Mouse (Mus musculus) liver, postnatal 0 days (tissue): ENCODE results near the gene Disp1. TPM values are rescaled to one million over a fixed set of nuclear protein-coding genes. Genes with fewer than 3 reads are reported as not detected.
A peak's percentile ranks its signal among the peaks of the same experiment; 100 is the strongest.

ENCODE experiments used
- ATAC-seq: fragments of 200-750 bp; cut with Nextera tagmentation; 2 replicates; pipeline ENCODE4 v1.8.0; 2017; ENCODE audit warnings: mild to moderate bottlenecking, moderate library complexity
- DNase-seq: peaks from one replicate; pipeline ENCODE4 v3.0.0-alpha.2; 2016
- H3K27ac ChIP-seq: fragments of 300-500 bp; sonication (generic); 2 replicates; pipeline ENCODE4 v1.5.1; 2014; ENCODE audit warnings: antibody characterized with exemption, moderate library complexity, mild to moderate bottlenecking, low read depth
- H3K27me3 ChIP-seq: fragments of 300-500 bp; sonication (generic); 2 replicates; pipeline ENCODE4 v1.6.1; 2014; ENCODE audit warnings: low read length, control low read depth, mixed read lengths; ENCODE audit not compliant: insufficient read depth
- H3K36me3 ChIP-seq: fragments of 300-500 bp; sonication (generic); replicated peaks from 2 replicates; pipeline ENCODE4 v1.6.1; 2014; ENCODE audit warnings: mild to moderate bottlenecking, control low read depth, low read length, moderate library complexity, mixed read lengths; ENCODE audit not compliant: insufficient read depth
- H3K4me1 ChIP-seq: fragments of 300-500 bp; sonication (generic); 2 replicates; pipeline ENCODE4 v1.6.1; 2014; ENCODE audit warnings: antibody characterized with exemption, mild to moderate bottlenecking, control low read depth; ENCODE audit not compliant: insufficient read depth
- H3K4me2 ChIP-seq: fragments of 300-500 bp; sonication (generic); 2 replicates; pipeline ENCODE4 v1.6.1; 2014; ENCODE audit warnings: low read depth, mild to moderate bottlenecking, low read length, moderate library complexity, mixed read lengths
- H3K4me3 ChIP-seq: fragments of 300-500 bp; sonication (generic); 2 replicates; pipeline ENCODE4 v1.5.1; 2014; ENCODE audit warnings: low read depth, low read length
- H3K9ac ChIP-seq: fragments of 300-500 bp; sonication (generic); replicated peaks from 2 replicates; pipeline ENCODE4 v1.6.1; 2014; ENCODE audit warnings: mild to moderate bottlenecking, moderate library complexity
- H3K9me3 ChIP-seq: fragments of 300-500 bp; sonication (generic); 2 replicates; pipeline ENCODE4 v1.6.1; 2016; ENCODE audit warnings: mild to moderate bottlenecking, control low read depth, low read length, mixed read lengths
- CTCF ChIP-seq: sonication (generic); IDR thresholded peaks from 2 replicates; pipeline ENCODE4 v1.5.1; 2016; ENCODE audit warnings: antibody characterized with exemption, low read depth
- EP300 ChIP-seq: IDR thresholded peaks from 2 replicates; pipeline ENCODE4 v1.6.1; 2016; ENCODE audit warnings: antibody characterized with exemption, low read depth, mild to moderate bottlenecking
- WGBS: fragments of 180-500 bp; shearing (Covaris S2); extraction: QIAGEN DNeasy Blood & Tissue Kit; methylation state at CpG from one replicate; pipeline ENCODE4 v1.1.7; 2014; ENCODE audit not compliant: insufficient replicate concordance; 5-methylcytosine and 5-hydroxymethylcytosine counted together
- polyA plus RNA-seq: library from polyadenylated mRNA; unstranded; fragments of >200 nt; fragmentation: Nextera tagmentation; extraction: Ambion mirVana; gene quantifications from 2 replicates; pipeline ENCODE4 v1.2.1, GENCODE M21; 2015

Gene Disp1
- polyA plus RNA-seq: 1.6 and 1.9 TPM in 2 replicates

DNA sequence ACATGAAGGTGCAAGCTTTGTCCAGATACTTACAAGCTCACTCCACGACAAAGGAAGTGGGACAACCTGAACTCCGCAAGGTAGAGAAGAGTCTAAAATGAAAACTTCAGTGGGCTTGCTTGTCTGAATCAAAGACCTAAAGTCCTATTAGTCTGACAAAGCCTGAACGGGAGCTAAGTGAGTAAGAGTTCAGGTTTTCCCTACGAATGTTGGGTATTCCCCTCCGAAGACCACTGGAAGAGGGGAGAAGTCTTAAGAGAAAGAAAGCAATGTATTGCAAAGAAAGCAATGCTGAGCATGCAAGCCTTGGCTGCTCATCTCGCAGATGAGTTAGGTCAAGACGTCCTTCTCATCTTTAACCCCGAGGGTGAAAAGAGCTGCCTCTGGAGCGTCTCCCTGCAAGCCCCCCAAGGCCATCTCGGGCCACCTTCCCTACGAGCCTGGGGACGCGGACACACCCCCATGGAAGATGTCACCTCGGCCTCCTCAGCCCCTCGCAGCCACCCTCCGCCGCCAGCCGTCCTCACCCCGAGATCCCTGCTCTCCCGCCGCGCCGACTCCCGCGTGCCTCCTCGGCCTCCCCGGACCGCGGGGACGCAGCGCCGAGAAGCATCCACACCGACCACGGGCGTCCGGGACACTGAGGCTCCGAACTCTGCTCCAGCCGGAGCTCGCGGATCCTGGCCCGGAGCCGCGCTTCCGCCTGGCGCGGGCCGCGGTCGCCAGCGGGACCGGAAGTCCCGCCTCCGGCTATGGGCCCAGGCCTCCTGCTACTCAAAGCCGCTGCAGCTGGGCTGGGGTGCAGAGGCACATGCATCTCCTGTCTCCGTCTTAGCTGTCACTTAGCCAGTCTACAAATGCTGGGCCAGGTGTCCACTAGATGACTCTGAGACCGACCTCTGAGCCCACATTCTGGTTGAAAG, at the start of gene Disp1:
TSS of gene Disp1 (minus strand) at position 727 of the 923 bp plus-strand sequence.
- no peaks in the 10 kb centered on the region for H3K9me3 ChIP-seq
- peak within 1 kb of the TSS; percentile 81 for H3K4me2 ChIP-seq
- 2% methylated on average over 55 of the region's 56 CpGs for WGBS
- peaks cover 8% of the 10 kb centered on the region for H3K4me1 ChIP-seq
- peak within 1 kb of the TSS; percentile 83 for H3K9ac ChIP-seq
- peak within 1 kb of the TSS; percentile 86 for H3K4me3 ChIP-seq
- H3K27ac ChIP-seq: peak within 1 kb of the TSS; percentile 36; the same call in 1 of the 2 replicates
- peak; percentile 86 for ATAC-seq
- H3K27me3 ChIP-seq: no peaks in the 10 kb centered on the region
- H3K36me3 ChIP-seq: no peaks in the 10 kb centered on the region
- no peak for TF ChIP-seq EP300
- no peak for TF ChIP-seq CTCF
- DNase-seq: peak; percentile 80

- no peaks in the 10 kb centered on the region for H3K9me3 ChIP-seq
- H3K4me1 ChIP-seq: peaks cover 9% of the 10 kb centered on the region
- H3K36me3 ChIP-seq: no peaks in the 10 kb centered on the region
- no peak overlapping the region for H3K4me3 ChIP-seq
- 76% methylated on average over 6 of the region's 6 CpGs for WGBS
- ATAC-seq (no peak), DNase-seq (no peak)
- no peak overlapping the region for H3K4me2 ChIP-seq
- H3K9ac ChIP-seq: no peak overlapping the region
- H3K27ac ChIP-seq: no peak overlapping the region
- no peak for TF ChIP-seq EP300
- H3K27me3 ChIP-seq: no peaks in the 10 kb centered on the region
These were observed 46.3 kb upstream of the Disp1 start for GRCm38 (mm10) chr1:183267666-183268065.

DNA sequence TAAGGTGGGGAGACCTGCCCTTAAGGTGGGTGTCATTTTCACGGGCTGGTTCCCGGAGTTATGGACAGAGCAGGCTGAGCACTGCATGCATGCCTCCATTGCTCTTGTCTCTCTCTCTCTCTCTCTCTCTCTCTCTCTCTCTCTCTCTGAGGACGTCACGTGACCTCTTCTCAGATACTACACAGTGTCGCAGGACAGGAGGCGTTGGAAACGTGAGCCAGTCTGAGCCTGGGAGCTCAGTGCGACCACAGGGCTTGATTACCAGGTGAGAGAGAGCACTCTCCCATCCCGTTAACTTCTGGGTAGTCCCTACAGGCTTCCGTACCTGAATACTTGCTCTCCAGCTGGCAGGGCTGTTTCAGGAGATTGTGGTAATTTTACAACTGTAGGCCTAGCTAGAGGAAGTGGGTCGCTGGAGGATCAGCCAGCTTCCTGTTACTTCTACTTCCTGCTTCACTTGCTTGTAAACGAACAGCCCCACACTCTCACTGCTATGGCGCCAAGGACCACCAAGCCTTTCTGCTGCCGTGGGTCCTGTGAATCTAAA, 44.7 kb upstream of the Disp1 start:
- Histone ChIP-seq H3K36me3 (no peaks in the 10 kb centered on the region), H3K9ac (no peak overlapping the region), H3K27me3 (no peaks in the 10 kb centered on the region), H3K4me3 (no peak overlapping the region), H3K27ac (no peak overlapping the region; the same call in 1 of the 2 replicates), H3K4me2 (no peak overlapping the region), H3K9me3 (no peaks in the 10 kb centered on the region), H3K4me1 (peaks cover 9% of the 10 kb centered on the region)
- ATAC-seq (peak; percentile 45; the same call in 1 of the 2 replicates), DNase-seq (peak; percentile 22)
- no peak for TF ChIP-seq CTCF
- TF ChIP-seq EP300: no peak
- 41% methylated on average over 14 of the region's 14 CpGs for WGBS

DNA sequence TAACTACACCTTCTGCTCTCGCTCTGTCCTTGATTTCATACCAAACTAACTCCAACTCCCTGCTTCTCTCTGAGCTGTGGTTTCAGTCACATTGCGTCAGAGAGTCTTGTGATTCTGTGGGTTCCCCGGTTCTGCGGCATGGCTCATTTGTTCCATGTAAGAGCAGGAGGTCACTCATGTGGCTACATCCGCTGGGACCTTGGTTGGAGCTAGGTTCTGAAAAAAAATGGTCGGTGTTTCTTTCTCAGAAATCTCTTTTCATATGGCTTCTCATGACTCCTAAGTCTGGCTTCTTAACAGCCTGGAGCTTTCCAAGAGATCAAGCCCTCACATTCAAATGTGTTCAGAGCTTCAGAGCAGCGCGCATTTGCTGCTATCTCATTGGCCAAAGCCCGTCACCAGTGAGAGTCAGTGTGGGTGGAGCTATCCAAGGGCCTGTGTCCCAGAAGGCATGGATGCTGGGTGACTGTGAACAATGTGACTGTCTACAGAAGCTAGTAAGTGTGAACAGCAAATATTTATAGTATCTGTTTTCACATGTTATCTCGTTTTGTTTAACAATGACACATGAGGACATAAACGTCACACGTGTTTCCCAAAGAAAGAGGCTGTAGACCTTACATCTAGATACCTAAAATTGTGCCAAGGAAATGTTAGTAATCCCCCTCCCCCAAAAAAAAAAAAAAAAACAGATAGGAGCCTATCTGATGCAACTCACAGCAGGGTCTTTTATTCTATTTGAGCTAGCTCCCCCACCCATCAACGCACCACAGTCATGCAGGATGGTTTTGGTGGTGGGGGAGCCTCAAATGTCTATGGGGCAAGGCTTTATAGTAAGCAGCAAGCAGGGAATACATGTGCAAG, 43.1 kb upstream of the Disp1 start:
- ATAC-seq: peak; percentile 38; the same call in 1 of the 2 replicates
- WGBS: 57% methylated on average over 13 of the region's 13 CpGs
- Histone ChIP-seq H3K4me3 (no peak overlapping the region), H3K4me2 (no peak overlapping the region), H3K9me3 (no peaks in the 10 kb centered on the region), H3K4me1 (peaks cover 9% of the 10 kb centered on the region), H3K9ac (no peak overlapping the region), H3K27me3 (no peaks in the 10 kb centered on the region), H3K36me3 (no peaks in the 10 kb centered on the region), H3K27ac (no peak overlapping the region)
- no peak for TF ChIP-seq EP300
- no peak for TF ChIP-seq CTCF
- DNase-seq: peak; percentile 27

DNA sequence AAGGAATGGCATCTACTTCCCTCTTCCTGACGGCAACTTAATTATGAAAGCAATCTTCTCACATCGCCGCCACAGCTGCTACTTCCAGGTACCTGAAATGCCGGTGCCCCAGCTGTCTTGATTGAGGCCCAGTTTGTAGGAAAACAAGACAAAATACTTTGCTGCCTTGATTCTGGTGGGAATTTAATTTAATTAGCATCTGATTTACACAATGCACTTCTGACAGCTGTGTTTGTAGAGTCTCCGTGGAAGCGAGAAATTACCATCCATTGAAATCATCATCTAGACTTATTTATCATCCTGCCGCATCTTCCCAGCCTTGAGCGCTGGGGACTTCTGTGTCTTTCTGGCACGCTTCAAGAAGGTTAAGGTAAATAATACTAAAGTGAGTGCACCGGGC, 31.3 kb upstream of the Disp1 start:
- no peak overlapping the region for H3K4me2 ChIP-seq
- no peaks in the 10 kb centered on the region for H3K27me3 ChIP-seq
- 74% methylated on average over 10 of the region's 10 CpGs for WGBS
- no peak for DNase-seq
- no peak overlapping the region for H3K4me3 ChIP-seq
- H3K36me3 ChIP-seq: no peaks in the 10 kb centered on the region
- H3K27ac ChIP-seq: no peak overlapping the region
- TF ChIP-seq CTCF (no peak), EP300 (no peak)
- no peak overlapping the region for H3K9ac ChIP-seq
- H3K4me1 ChIP-seq: no peaks in the 10 kb centered on the region
- H3K9me3 ChIP-seq: no peaks in the 10 kb centered on the region
- no peak for ATAC-seq
